Mouse (Mus musculus): ENCODE measurements around the gene Dock6. TPM values are rescaled to one million over a fixed set of nuclear protein-coding genes. Genes with fewer than 3 reads are reported as not detected.
A peak's percentile ranks its signal among the peaks of the same experiment; 100 is the strongest.

Gene Dock6
- polyA plus RNA-seq, 1 experiment from 2014 or later, result 37.7 TPM

Small RNAs within 50 kb of the gene (microRNA-seq; reads per million reads assigned to microRNA genes)
- 5.0 reads per million, percentile 20 among the genes with 10 or more reads in this experiment for gene Mir7083 (ENCODE audit: borderline number of aligned reads)

Other genes with a start within 250 kb of the Dock6 start
- 75.5 and 78.5 TPM in 2 replicates for gene Smarca4, start 236.5 kb downstream of the Dock6 start, polyA plus RNA-seq (2015; fragmentation: Nextera tagmentation; extraction: Ambion mirVana)
- 35.5 and 39.4 TPM in 2 replicates for gene Ldlr, start 129.2 kb downstream of the Dock6 start, polyA plus RNA-seq (2015; fragmentation: Nextera tagmentation; extraction: Ambion mirVana)
- 80.1 and 83.4 TPM in 2 replicates for gene Spc24, start 92.3 kb downstream of the Dock6 start, polyA plus RNA-seq (2015; fragmentation: Nextera tagmentation; extraction: Ambion mirVana)
- gene Kank2, start 53.9 kb downstream of the Dock6 start, polyA plus RNA-seq (2015; fragmentation: Nextera tagmentation; extraction: Ambion mirVana), result 25.2 and 26.2 TPM in 2 replicates
- gene Angptl8, start 17.1 kb downstream of the Dock6 start, polyA plus RNA-seq (2015; fragmentation: Nextera tagmentation; extraction: Ambion mirVana), result 0.84 and 1.2 TPM in 2 replicates
- 39.4 and 43.4 TPM in 2 replicates for gene Rab3d, start 65.6 kb upstream of the Dock6 start, polyA plus RNA-seq (2015; fragmentation: Nextera tagmentation; extraction: Ambion mirVana)
- 4.3 and 5.5 TPM in 2 replicates for gene Ccdc159, start 74.8 kb upstream of the Dock6 start, polyA plus RNA-seq (2015; fragmentation: Nextera tagmentation; extraction: Ambion mirVana)
- gene Tmem205, start 74.9 kb upstream of the Dock6 start, polyA plus RNA-seq (2015; fragmentation: Nextera tagmentation; extraction: Ambion mirVana), result 56.2 and 58.0 TPM in 2 replicates
- gene Plppr2, start 84.4 kb upstream of the Dock6 start, polyA plus RNA-seq (2015; fragmentation: Nextera tagmentation; extraction: Ambion mirVana), result 13.6 and 15.5 TPM in 2 replicates
- gene Swsap1, start 103.1 kb upstream of the Dock6 start, polyA plus RNA-seq (2015; fragmentation: Nextera tagmentation; extraction: Ambion mirVana), result 5.8 and 6.5 TPM in 2 replicates
- 4.4 and 5.3 TPM in 2 replicates for gene Epor, start 110.9 kb upstream of the Dock6 start, polyA plus RNA-seq (2015; fragmentation: Nextera tagmentation; extraction: Ambion mirVana)
- gene Rgl3, start 136.8 kb upstream of the Dock6 start, polyA plus RNA-seq (2015; fragmentation: Nextera tagmentation; extraction: Ambion mirVana), result 1.4 and 1.8 TPM in 2 replicates
- 5.8 and 11.3 TPM in 2 replicates for gene Ccdc151, start 150.0 kb upstream of the Dock6 start, polyA plus RNA-seq (2015; fragmentation: Nextera tagmentation; extraction: Ambion mirVana)
- 116 and 118 TPM in 2 replicates for gene Prkcsh, start 150.2 kb upstream of the Dock6 start, polyA plus RNA-seq (2015; fragmentation: Nextera tagmentation; extraction: Ambion mirVana)
- 3.0 and 4.4 TPM in 2 replicates for gene Elavl3, start 199.4 kb upstream of the Dock6 start, polyA plus RNA-seq (2015; fragmentation: Nextera tagmentation; extraction: Ambion mirVana)
- gene Gm49318, start 218.6 kb upstream of the Dock6 start, polyA plus RNA-seq (2015; fragmentation: Nextera tagmentation; extraction: Ambion mirVana), result not detected in 2 replicates
- 12.5 and 12.6 TPM in 2 replicates for gene Zfp653, start 218.7 kb upstream of the Dock6 start, polyA plus RNA-seq (2015; fragmentation: Nextera tagmentation; extraction: Ambion mirVana)
- gene Ecsit, start 232.8 kb upstream of the Dock6 start, polyA plus RNA-seq (2015; fragmentation: Nextera tagmentation; extraction: Ambion mirVana), result 37.3 and 41.8 TPM in 2 replicates
- 4.3 and 7.0 TPM in 2 replicates for gene Cnn1, start 246.6 kb upstream of the Dock6 start, polyA plus RNA-seq (2015; fragmentation: Nextera tagmentation; extraction: Ambion mirVana)

All from embryonic facial prominence, embryonic 15.5 days (tissue).